Mouse (Mus musculus) CH12F3 (cell line): ENCODE measurements around the gene Bad.

Experiments used
- in situ Hi-C: fragments of 300-500 bp; cut with MboI; formaldehyde crosslinking; loops from 2 replicates; pipeline ENCODE4 v1.14.3; 2020; ENCODE audit warnings: low sequenced_read_pairs

The Bad gene

GRCm38 (mm10) chr19:6914540-6914939 is 27.1 kb upstream of the Bad start:
- in situ Hi-C loops, result no loop called here

GRCm38 (mm10) chr19:6915276-6915675 is 26.4 kb upstream of the Bad start:
- in situ Hi-C loops, result no loop called here

- in situ Hi-C loops, result no loop called here
Observed at GRCm38 (mm10) chr19:6916496-6916895, 25.2 kb upstream of the Bad start.

GRCm38 (mm10) chr19:6918321-6918720 is 23.3 kb upstream of the Bad start:
- in situ Hi-C loops, result no loop called here

DNA sequence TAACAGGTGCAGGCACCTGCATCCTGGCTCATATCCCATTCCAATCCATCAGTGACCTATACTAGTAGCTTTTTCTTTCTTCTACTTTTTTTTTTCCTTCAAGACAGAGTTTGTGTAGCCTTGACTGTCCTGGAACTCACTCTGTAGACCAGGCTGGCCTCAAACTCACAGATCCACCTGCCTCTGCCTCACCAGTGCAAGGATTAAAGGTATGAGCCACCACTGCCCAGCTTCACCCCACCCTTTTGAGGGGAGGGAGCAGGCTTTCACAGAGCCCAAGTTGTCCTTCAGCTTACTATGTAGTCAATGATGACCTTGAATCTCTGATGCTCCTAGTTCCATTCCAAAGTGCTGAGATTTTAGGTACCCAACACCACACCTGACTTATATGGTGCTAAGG is 22.2 kb upstream of the Bad start:
- in situ Hi-C loops, result no loop called here

DNA sequence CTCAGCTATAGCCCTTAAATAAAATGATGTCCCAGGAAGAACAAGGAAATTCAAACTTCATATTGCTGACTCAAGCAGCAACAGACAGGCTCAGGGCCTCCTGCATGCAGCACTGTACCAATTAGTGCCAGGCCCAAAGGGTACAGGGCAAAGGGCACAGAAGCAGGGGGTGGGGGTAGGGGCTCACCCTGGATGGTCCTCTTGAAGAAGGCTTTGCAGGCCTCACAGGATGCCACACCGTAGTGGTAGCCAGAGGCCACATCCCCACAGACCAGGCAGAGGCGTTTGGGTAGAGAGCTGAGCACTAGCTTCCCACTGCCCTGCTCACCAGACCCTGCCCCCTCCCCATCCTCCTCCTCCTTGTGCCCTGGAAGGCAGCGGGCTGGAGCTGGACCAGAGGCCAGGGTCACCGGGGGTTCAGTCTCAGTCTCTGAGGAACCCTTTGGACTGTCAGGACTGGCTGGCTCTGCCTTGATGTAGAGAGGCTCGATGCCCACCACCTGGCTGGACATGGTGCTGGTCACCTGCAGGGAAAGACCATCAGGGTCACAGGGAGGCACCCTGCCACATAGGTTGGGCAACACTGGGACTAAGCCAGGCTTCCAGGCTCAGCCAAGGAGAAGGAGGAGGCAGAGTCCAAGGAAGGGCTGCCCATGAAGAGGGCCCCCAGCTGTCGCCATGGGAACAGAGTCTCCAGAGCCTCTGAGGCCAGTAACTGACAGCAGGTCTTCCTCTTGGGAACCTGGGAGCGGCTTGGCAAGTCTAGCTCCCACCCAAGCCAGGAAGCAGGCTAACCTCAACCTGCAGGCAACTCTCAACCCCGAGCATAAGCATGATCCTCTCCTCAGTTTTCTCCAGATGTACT is 21.6 kb upstream of the Bad start:
- in situ Hi-C loops, result no loop called here

DNA sequence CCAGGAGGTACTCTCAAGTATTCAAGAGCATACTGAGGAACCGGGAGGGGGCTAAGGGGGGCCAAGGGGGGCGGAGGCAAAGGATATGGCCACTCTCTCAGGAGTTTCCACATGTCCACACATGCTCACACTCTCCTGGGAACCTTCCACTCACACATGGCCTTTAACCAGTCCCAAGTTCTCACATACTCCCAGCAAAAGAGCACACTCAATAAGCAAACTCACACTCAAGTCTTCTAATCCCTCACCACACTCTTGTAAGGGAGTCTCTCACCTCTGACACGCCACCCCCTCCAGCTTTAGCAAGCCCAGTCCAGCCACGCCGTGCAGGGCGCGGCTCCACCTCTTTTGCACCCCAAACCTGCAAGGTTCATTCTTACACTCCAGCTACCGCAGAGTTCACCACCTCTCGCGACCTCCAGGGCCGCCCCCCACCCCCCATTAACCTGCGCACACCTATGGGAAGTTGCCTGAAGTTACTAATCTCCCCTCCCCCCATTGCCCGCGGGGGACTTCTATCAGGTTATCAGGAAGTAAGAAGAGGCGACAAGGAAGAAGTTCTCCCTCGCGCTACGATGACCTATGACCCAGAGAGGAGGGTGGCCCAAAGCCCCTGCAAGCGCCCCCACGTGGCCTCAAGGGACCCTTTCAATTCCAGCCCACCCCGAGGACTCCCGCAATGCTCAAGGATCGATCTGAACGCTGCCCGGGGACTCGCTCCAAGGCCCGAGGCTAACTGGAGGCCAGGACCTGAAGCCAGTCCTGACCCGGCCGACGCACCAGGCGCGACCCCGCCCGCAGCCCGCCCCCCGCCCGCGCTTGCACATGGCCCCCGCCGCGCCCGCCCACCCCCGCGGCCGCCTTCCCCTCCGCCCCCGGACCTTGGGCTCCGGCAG is 20.7 kb upstream of the Bad start:
- in situ Hi-C loops, result no loop called here

- in situ Hi-C loops, result no loop called here
Observed at GRCm38 (mm10) chr19:6921647-6922567, 19.8 kb upstream of the Bad start, which contains the start of gene Esrra. Gene Esrra (minus strand): TSS chr19:6921813.

DNA sequence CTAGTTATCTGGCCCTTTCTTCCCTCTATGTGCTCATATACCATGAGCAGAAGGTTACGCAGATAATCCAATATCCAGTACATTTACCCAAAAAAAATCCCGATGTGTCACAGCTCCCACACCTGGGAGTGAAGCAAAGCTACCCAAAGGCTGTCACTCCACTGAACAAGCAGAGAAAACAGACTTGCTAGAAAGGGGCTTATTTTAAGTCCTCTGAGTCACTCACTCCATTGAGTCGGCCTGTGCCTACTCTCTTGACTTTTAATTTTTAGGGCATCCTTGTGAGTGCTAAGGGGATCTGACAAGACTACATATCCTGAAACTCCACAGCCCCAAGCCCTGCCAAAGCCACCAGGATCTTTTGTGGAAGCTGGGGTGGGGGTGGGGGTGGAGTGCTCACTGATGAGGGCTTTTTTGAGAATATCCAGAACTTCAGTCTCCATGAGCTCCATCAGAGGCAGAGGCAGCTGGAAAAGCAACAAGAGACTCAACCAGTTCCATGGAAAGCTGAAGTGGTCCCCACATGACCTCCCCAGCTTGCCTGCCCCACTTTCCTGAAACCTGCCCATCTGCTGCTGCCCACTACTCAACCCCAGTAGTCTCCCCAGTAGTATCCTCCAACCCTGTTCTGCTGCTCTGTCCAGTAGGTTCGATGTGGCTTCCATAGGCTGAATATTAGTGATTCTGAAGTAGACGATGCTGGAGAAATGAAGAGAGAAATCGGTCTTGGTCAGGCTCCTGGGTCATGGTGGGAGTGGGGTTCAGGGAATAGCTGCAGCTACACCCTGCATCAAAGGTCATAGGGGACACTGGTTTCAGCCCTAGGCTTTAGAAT is 18.5 kb upstream of the Bad start:
- in situ Hi-C loops, result no loop called here

- in situ Hi-C loops, result no loop called here
Observed at GRCm38 (mm10) chr19:6924461-6925306, 17.0 kb upstream of the Bad start.

- in situ Hi-C loops, result no loop called here
Observed at GRCm38 (mm10) chr19:6925307-6925573, 16.4 kb upstream of the Bad start, which contains the start of gene Catsperz. Gene Catsperz (minus strand): TSS chr19:6925380.

DNA sequence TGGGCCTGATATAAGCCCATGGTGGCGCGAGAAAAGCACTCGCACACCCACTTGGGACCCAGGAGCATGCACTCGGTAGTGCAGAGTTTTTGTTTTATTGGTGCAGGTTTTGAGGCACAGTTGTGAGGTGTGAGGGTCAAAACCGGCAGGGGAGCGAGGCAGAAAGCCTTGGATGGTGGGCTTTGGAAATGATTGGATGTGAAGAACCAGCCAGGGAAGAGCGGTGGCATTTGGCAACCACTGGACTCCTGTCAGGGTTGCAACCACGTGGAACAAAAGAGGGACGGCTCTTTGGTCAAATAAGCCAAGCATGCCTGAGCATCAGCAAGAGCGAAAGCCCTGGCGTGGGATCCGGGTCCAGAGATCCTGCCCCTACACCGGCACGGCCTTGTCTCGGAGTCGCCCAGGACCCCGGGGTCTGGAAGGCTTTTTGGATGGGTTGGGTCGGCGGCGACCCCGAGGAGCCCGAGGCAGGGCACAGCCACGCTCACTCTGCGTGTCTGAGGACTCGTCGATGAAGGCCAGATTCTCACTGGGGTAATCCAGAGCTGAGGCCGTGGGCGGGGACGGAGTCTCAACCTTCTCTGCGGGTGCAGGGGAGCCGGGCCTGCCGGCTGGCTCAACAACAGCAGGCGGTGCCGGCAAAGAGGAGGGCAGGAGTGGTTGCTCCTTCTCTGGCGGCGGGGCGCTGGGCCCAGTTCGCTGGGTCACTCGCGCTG is 15.9 kb upstream of the Bad start:
- in situ Hi-C loops, result no loop called here

DNA sequence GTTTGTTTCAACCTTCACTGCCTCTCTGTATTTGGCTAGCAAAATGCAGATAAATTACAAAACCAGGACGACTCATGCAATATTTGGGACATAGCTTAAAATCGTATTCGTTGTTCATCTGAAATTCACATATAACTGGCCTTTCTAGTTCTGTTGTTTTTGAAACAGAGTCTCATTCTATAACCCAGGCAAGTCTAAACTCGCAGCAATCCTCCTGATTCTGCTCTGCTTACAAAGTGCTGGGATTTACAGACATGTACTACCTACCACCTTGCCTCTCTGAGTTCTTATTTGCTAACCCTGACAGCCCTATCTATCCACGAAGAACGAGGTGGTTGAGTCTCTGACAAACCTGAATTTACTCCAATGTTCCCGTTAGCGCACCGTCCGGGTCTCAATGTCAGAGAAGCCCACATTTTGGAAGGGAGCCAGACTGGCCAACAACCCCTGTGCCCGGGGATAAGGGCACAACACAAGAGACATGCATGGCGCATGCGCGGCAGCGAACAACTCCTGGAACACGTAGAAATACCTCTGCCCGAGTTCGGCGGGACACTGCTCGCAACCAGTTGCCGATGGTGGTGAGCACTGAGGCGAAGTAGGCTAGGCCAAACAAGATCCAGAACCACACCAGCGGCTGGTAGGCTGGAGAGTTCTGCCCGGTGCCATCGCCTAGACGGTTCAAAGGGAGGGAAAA is 15.0 kb upstream of the Bad start:
- in situ Hi-C loops, result no loop called here

- in situ Hi-C loops, result no loop called here
Observed at GRCm38 (mm10) chr19:6928080-6928479, 13.6 kb upstream of the Bad start.

DNA sequence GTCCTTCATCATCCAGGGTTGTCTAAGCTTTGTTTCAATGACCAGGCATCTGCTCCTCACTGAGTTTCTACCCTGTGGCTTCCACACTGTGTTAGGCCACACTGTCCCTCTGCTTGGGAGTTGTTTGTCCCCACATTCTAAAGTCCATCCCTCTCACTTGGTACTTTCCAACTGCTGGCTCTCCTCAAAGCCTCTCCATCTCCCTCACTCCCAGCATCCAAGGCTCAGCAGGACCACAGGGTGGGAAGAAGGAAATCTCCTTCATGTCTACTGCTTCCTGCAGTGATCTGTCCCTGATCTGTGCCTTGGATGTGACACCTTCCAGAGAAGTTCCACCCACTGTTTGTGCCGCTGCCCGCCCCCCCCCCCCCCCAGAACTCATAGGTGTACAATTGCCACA is 10.7 kb upstream of the Bad start:
- in situ Hi-C loops, result no loop called here

GRCm38 (mm10) chr19:6932018-6932417 is 9.6 kb upstream of the Bad start:
- in situ Hi-C loops, result no loop called here

DNA sequence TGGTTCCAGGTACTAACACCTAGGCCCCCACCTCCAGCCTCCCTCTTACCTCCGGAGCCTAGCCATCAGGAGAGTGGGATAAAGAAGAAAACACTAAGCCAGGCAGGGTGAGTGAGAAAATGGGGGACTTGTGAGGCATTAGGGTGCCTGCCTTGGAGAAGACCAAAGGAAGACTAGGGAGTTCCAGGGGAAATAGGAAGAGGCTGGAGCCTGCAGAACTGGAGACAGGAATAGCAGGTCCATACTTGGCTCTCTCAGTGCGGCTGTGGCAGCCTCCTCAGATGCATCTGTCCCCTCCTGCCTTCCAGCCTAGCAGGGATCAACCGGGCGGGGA is 8.6 kb upstream of the Bad start:
- in situ Hi-C loops, result no loop called here
